Mouse (Mus musculus): ENCODE data around the gene Dgkz.

- TF ChIP-seq CTCF (conservative IDR thresholded peaks at IDR 0.05; ENCODE audit: insufficient read depth, insufficient read length, low read depth, low read length) (peak; percentile 72), POLR2A (IDR thresholded peaks at IDR 0.05; ENCODE audit: low read depth, low read length) (no peak)
These were observed 52.0 kb downstream of the Dgkz start for GRCm38 (mm10) chr2:91923415-91924337.

Measured in kidney, adult 2 months (tissue).